Mouse (Mus musculus) left cerebral cortex, postnatal 4 days (tissue): ENCODE measurements around the gene Pcdh7. TPM values are rescaled to one million over a fixed set of nuclear protein-coding genes. Genes with fewer than 3 reads are reported as not detected.

Experiments used
- DNase-seq: peaks from one replicate; pipeline ENCODE4 v3.0.0-alpha.2; 2022
- intact Hi-C: fragments of 180-260 bp; cut with DNase I; formaldehyde crosslinking; loops from one replicate; pipeline ENCODE4 v1.15.1; 2025
- total RNA-seq, 2 experiments: library from RNA; stranded (reverse); gene quantifications; 2 replicates each; pipeline ENCODE4 v1.2.3; 2021

The Pcdh7 gene
- total RNA-seq, 2 experiments from 2014 or later, result 118 to 136 TPM

DNA sequence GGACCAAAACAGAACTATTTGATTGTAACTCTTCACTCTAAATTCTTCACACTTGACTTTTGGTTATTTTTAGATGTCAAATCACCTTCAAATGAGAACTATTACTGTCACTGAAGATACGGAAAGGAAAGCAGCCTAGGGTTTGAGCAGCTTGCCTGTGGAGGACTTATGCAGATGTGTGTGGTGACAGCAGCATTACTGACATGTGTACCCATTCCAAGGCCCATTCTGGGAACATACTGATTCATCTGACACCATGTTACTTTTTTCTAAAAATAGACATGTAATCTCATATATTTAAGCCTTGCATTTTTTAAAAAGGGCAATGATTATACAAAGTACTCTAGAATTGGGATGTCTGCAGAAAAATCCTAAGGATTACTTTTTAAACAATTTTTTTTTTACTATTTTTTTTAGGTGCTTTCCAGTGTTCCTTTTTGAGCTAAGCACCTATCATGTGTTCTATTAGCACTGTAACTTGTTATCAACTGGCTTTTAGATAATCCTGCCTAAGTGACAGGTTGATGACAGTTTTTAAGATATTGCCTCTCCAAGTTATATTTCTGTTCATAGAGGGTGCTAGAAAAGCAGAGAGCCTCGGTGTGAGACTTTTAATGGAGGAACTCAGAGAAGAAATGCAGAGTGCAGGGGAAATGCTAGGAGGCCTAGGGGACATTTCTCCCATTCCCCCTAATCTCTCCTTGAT, 26.3 kb downstream of the Pcdh7 start:
- intact Hi-C loops, result no loop called here

DNA sequence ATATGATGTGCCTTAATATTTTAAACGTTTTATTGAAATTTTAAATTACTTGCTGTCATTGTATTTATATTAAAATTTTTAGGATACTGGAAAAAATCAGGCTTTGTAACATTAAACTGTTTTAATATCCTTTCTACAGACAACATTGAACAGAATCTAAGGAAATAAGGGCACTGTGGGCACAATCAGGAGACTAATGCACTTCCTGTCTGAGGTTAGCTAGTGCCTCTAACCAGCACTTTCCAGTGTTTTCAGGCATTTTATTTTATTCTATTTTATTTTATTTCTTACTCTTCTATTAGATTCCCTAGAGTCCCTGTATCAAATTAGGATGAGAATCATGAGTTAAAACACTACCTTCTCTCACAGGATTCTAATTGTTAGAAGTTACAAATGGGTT, 28.1 kb downstream of the Pcdh7 start:
- intact Hi-C loops, result no loop called here
- no peak for DNase-seq

More for the DNA sequence above, 26.3 kb downstream of the Pcdh7 start:
- DNase-seq, result no peak

DNA sequence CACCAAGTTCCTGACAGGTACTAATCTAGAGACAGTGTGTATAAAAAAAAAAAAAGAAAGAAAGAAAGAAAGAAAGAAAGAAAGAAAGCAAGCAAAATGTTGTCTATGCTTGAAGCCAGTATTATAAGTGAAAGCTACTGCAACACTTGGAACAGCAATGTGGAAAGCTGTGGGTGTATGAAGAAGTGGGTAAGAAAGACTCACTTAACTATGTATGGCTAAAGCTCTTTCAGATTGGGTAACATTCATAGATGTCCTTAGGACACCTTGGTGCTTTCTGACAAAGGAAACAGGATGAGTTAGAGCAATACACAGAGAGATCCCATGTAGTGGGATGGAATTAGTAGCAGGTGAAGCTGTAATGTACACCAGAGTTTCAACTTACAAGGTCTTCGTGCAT, 32.6 kb downstream of the Pcdh7 start:
- intact Hi-C loops, result no loop called here
- no peak for DNase-seq

DNA sequence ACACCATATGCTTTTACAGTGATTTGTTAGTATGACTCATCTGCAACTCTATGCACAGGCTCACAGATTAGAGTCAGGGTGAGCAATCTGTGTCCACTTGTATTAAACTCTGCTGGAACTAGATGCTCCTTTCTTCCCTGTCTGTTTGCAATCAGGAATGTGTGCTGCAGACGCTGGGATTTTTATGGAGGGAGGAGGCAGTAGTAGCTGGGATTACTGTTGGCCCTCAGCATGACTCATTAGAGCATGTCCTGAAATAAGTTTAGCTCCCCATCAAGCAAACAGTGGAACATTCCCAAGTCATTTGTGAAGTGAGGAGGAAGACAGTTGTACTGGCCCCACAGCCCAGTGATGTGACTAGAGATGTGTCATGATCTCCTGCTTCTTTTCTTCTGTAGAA, 38.0 kb downstream of the Pcdh7 start:
- intact Hi-C loops, result no loop called here
- DNase-seq, result no peak

DNA sequence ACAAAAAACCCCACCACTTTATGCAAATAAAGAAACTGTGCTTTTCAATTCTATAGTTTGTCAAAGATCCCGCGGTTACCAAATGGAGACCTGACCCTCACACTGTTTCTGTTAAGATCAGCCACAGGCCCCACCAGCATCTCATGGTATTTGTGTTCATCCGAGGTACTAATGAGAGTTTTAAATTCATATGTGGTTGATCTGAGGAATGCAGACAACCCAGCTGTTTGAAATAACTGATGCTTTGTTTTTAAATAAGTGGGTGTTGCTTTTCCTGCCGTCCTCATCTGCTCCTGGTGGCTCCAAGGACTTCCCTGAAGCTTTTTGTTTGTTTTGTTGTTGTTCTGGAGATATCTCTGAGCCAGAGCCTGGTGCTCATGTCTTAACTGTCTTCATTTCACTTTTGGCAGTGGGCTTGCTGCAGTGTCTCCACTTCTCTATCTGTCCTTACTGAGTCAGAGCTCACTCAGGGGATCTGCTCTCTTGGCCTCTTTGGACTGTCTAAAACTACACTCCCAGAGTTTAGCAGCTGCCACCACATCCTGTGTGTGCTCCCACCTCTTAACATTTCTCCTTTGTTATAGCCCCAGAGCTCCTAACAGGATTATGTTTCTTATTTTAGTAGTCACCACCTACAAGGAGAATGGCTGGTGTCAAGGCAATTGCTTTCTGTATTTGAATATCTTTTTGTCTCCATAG, 39.1 kb downstream of the Pcdh7 start:
- intact Hi-C loops, result no loop called here
- DNase-seq, result no peak

- DNase-seq, result no peak
- intact Hi-C loops, result no loop called here
Observed at GRCm38 (mm10) chr5:57757436-57757898, 39.7 kb downstream of the Pcdh7 start.

DNA sequence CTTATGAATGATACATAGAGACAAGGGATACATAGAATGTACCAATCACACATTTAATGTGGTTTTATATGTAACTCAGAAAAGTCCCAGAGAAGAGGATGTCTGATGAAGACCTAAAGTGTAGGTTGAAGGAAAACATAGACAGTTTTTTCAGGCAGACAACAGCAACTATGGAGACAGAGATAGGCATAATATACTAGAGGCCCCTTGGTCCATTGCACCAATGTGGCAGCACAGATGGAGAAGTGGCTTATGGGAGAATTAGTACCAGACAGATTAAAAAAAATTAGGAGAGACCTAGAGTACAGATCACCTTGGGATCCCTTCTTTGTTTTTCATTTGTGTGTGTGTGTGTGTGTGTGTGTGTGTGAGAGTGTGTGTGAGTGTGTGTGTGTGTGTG, 41.2 kb downstream of the Pcdh7 start:
- intact Hi-C loops, result no loop called here
- DNase-seq, result no peak

DNA sequence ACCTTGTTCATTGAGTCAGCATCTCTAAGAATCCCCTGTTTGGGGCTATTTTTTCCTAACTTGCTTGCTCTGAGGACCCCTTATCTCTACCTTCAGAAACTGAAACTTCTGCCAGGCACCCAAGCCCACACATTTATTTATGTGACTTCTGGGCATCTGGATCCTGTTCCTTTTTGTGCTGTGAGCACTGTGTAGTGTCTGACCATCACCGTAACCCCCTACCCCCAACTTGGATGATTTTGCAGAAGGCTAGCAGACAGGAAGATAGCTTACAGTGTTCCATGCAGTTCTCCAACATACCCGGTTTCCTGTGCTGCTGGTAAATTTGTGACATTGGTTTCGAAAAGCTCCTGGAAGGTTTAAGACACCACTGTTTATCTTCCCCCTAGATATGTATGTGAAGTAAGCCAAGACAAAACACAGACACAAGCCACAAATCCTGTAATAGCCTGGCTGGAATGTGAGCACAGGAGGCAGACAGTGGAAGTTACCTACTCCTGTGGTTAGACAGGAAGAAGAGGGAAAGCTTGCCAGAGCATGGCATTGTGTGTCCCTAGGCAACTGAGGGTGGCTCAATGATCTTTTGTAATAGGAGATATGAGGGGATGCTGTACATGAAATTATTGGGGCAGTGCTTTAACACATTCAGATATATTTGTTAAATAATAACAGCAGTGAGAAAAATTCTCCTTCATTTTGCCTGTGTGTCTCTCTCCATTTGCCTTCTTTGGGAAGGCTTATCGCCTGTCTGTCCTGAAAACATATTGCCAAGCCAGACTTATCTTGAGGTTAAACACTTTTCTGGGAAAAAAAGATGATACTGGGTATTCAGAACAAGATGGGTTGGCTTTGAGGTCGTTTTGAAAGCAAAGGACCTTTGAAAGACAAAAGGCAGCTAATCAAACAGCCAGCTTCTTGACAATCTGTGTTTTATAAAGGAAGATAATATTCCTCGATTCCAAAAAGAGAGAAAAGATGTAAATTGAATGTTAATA, 42.6 kb downstream of the Pcdh7 start:
- no peak for DNase-seq
- intact Hi-C loops, result no loop called here

DNA sequence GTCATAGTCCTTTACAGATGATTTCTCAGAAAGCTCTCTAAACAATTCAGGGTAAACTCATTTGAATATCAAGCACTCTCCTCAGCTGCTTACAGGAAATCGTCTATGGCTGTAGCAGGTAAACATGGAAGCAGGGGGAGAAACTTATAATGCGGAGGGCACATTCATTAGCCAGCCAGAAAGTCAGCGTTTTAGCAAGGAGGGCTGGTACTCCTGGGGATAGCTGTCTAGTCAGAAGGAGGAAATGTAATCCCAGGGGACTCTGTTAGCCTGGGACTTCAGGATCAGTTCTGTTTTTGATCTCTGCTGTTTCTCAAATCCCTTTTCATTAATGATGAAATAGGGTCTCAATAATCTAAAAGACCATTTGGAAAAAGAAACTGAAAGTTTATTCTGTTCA, 47.6 kb downstream of the Pcdh7 start:
- intact Hi-C loops, result no loop called here
- DNase-seq, result no peak

DNA sequence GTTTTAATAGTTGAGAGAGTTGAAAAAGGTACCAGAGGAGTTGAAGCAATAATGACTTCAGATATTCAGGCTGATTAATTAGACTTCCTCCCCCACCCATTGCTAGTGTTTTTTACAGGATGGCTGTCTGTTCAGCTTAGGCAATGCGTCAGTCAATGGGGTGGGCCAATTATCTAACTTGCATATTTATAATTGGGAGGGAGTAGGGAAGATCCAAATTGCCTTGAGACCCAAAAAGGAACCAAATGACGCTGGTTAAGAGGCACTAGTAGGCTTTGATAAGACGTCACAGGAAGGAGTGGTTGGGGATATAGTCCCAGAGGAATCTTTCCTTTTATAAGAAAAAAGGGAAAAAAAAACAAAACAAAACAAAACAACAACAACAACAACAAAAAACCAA, 49.6 kb downstream of the Pcdh7 start:
- no peak for DNase-seq
- intact Hi-C loops, result no loop called here

- intact Hi-C loops, result no loop called here
- DNase-seq, result no peak
Observed at GRCm38 (mm10) chr5:57768469-57769022, 50.8 kb downstream of the Pcdh7 start.

DNA sequence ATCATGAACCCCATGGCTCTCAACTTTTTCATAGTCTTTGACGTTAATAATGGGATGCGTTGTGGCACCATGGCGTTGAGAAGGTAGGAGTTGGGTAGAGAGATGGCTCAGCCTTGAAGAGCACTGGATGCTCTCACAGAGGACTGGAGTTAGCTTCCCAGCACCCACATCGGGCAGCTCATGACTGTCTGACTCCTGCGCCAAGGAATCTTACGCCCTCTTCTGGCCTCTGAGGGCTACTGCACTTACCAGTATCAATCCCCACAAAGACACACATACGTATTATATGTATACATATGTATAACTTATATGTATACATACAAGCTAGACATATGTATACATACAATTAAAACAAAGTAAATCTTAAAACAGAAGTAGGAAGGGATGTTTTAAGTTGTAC, 51.9 kb downstream of the Pcdh7 start:
- intact Hi-C loops, result no loop called here
- no peak for DNase-seq

- intact Hi-C loops, result no loop called here
- peak; percentile 62 for DNase-seq
Observed at GRCm38 (mm10) chr5:57770364-57770763, 52.6 kb downstream of the Pcdh7 start.

- intact Hi-C loops, result no loop called here
- DNase-seq, result no peak
Observed at GRCm38 (mm10) chr5:57771122-57771521, 53.4 kb downstream of the Pcdh7 start.

DNA sequence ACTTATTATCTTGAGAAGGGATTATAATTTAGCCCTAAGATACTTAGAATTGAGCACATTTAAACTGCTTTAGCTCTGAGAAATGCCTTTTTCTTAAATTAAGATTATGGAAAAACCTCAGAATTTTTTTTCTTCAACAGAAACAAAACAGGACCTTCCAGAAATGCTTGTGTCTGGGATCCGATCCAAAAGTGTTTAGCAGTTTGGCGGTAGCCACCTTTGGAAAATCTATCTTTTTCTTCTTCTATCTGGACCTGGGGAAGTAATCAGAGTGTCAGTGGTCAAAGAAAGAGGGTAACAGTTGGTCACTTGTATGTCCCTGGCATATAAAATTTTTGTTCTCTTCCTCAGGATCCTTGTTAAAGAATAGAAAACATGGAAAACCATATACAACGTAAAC, 54.9 kb downstream of the Pcdh7 start:
- no peak for DNase-seq
- intact Hi-C loops, result no loop called here

DNA sequence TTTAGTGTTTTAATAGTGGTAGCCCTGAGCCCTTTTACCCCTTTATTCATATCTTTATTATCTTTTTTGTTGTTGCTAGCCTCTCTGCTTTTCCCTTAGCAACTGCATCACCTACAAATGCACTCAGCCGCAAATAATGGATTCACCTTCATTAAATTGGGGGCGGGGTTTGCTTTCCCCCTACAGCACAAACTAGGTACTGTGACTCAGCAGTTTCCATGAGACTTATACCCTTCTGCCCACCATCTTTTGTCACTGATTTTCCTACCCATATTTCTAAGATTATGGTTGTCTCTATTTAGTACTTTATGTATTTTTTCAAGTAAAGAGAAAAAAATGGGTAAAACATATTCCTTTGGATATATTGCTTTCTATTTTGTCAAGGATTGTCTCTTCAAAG, 56.7 kb downstream of the Pcdh7 start:
- intact Hi-C loops, result no loop called here
- DNase-seq, result no peak

DNA sequence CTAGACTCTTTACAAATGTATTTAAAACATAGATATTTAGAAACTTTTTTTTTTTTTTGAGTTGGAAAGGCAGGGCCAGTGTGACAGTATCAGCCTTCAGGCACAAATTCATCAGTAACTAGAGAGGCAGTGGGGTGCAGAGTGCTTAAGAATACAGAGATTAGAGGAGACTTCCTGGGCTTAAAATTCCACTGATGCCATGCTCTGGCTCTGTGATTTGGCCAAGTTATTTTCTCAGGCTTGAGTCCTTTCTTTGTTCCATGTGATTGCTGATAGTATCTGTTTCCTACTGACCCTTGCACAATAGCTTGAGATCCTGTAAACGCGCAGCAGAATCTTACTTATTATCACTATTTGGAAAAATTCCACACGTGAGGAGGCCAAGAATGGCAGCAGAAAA, 60.3 kb downstream of the Pcdh7 start:
- DNase-seq, result no peak
- intact Hi-C loops, result no loop called here

- DNase-seq, result no peak
- intact Hi-C loops, result no loop called here
Observed at GRCm38 (mm10) chr5:57779951-57780350, 62.2 kb downstream of the Pcdh7 start.

DNA sequence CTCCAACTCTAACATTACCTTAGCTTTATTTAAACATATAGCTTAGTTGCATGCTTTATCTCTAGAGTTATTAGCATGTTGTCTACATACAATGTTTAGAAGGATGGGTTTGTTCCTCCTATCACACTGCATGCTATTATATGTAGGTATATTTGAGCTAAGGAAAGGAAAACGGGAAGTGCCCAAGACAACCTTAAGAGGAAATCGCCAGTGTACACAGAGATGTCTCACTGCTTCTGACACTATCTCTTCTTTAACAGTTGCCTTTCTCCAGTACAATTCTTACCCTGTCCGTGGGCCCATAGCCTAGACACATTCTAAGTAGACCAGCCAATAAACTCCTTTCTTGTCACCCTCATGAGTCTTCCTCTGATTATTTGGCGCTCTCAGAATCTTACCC, 62.8 kb downstream of the Pcdh7 start:
- intact Hi-C loops, result no loop called here
- no peak for DNase-seq

DNA sequence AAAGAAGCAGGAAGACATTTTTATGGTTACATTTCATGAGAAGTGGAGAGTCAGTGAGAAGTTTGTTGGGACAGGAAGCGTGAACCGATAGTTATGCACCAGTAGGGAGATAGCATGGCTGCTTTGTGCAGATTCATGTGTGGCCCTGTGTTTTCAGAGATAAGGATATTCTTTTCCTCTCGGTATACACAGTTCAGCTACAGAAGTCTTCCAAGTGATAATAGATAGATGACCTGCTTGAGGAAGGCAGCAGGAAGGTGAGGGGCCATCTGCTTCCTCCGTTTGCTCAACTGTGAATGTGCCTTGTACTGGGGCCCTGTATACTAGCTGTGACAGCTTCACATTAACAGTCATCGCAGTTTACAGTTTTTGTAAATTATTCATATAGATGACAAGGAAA, 64.2 kb downstream of the Pcdh7 start:
- intact Hi-C loops, result no loop called here

DNA sequence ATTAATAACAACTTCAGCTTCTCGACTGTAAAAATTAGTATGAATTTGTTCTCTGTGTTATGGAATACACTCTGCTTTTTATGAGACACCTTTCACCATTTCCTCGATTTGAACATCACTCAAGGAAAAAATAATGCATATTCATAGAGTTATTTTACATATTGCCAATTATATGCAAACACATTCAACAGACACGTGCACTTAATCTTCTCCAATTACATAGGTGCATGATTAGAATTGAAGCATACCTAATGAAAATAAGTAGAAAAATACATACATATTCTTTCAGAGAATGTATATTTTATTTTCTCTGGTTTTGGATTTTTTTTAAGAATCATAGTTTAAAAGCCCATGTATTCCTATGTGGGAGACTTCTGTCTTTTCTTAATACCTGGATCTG, 64.8 kb downstream of the Pcdh7 start:
- intact Hi-C loops, result no loop called here

More for the DNA sequence above, 64.2 kb downstream of the Pcdh7 start:
- DNase-seq, result no peak

More for the DNA sequence above, 64.8 kb downstream of the Pcdh7 start:
- no peak for DNase-seq
